Mouse (Mus musculus) stomach, embryonic 14.5 days (tissue): ENCODE measurements around the gene Map1b. TPM values are rescaled to one million over a fixed set of nuclear protein-coding genes. Genes with fewer than 3 reads are reported as not detected.

Experiments used
- ATAC-seq: fragments of 200-750 bp; cut with Nextera tagmentation; 2 replicates; pipeline ENCODE4 v1.8.0; 2017; ENCODE audit warnings: low read depth, moderate TSS enrichment; ENCODE audit not compliant: insufficient number of reproducible peaks, insufficient read depth, low FRiP score
- H3K27ac ChIP-seq: fragments of 300-500 bp; sonication (generic); 2 replicates; pipeline ENCODE4 v1.5.1; 2014; ENCODE audit warnings: mild to moderate bottlenecking, low read length, moderate library complexity, mixed read lengths
- H3K27me3 ChIP-seq: fragments of 300-500 bp; sonication (generic); 2 replicates; pipeline ENCODE4 v1.6.1; 2014; ENCODE audit warnings: low read length, control low read depth, mixed read lengths; ENCODE audit not compliant: control insufficient read depth, insufficient read depth
- H3K36me3 ChIP-seq: fragments of 300-500 bp; sonication (generic); 2 replicates; pipeline ENCODE4 v1.6.1; 2014; ENCODE audit warnings: mild to moderate bottlenecking, control low read depth, low read length, moderate library complexity, mixed read lengths; ENCODE audit not compliant: control insufficient read depth, insufficient read depth
- H3K4me1 ChIP-seq: fragments of 300-500 bp; sonication (generic); 2 replicates; pipeline ENCODE4 v1.6.1; 2014; ENCODE audit warnings: low read length, control low read depth, mixed read lengths; ENCODE audit not compliant: control insufficient read depth, insufficient read depth
- H3K4me2 ChIP-seq: fragments of 300-500 bp; sonication (generic); replicated peaks from 2 replicates; pipeline ENCODE4 v1.6.1; 2014; ENCODE audit warnings: low read depth, low read length, control low read depth
- H3K4me3 ChIP-seq: fragments of 300-500 bp; sonication (generic); 2 replicates; pipeline ENCODE4 v1.5.1; 2014; ENCODE audit warnings: low read depth, low read length, control low read depth
- H3K9ac ChIP-seq: fragments of 300-500 bp; sonication (generic); replicated peaks from 2 replicates; pipeline ENCODE4 v1.6.1; 2014; ENCODE audit warnings: low read depth, mild to moderate bottlenecking, control low read depth, low read length, moderate library complexity, mixed read lengths
- H3K9me3 ChIP-seq: fragments of 300-500 bp; sonication (generic); 2 replicates; pipeline ENCODE4 v1.6.1; 2016; ENCODE audit warnings: low read depth, low read length, control low read depth; ENCODE audit not compliant: control insufficient read depth
- WGBS: fragments of 180-500 bp; shearing (Covaris S2); extraction: QIAGEN DNeasy Blood & Tissue Kit; methylation state at CpG from one replicate; pipeline ENCODE4 v1.1.7; 2014; 5-methylcytosine and 5-hydroxymethylcytosine counted together
- polyA plus RNA-seq: library from polyadenylated mRNA; unstranded; fragments of >200 nt; fragmentation: Nextera tagmentation; extraction: Ambion mirVana; gene quantifications from 2 replicates; pipeline ENCODE4 v1.2.1, GENCODE M21; 2014

Gene Map1b
- polyA plus RNA-seq, 1 experiment from 2014 or later = 244 TPM

- no peak for ATAC-seq
- H3K36me3 ChIP-seq = no peaks in the 10 kb centered on the region
- no peak overlapping the region for H3K9ac ChIP-seq
- H3K27me3 ChIP-seq = no peaks in the 10 kb centered on the region
- no peak overlapping the region for H3K27ac ChIP-seq
- H3K4me3 ChIP-seq = no peak overlapping the region
- WGBS = 63% methylated on average over 11 of the region's 11 CpGs
- no peak overlapping the region for H3K4me2 ChIP-seq
- no peaks in the 10 kb centered on the region for H3K4me1 ChIP-seq
- H3K9me3 ChIP-seq = no peaks in the 10 kb centered on the region
Observed at GRCm38 (mm10) chr13:99447403-99448199, 68.7 kb downstream of the Map1b start.

- ATAC-seq = no peak
- Histone ChIP-seq H3K36me3 (no peaks in the 10 kb centered on the region), H3K27ac (no peak overlapping the region), H3K4me3 (no peak overlapping the region), H3K9me3 (no peaks in the 10 kb centered on the region), H3K9ac (no peak overlapping the region), H3K4me1 (0 out of 2 replicates have a peak, but pooled peaks cover 2% of the 10 kb centered on the region), H3K4me2 (no peak overlapping the region), H3K27me3 (no peaks in the 10 kb centered on the region)
- 79% methylated on average over 7 of the region's 7 CpGs for WGBS
Observed at GRCm38 (mm10) chr13:99447002-99447401, 69.3 kb downstream of the Map1b start.

GRCm38 (mm10) chr13:99444880-99445279 is 71.5 kb downstream of the Map1b start:
- H3K36me3 ChIP-seq = no peaks in the 10 kb centered on the region; the same call in 1 of the 2 replicates
- H3K27me3 ChIP-seq = no peaks in the 10 kb centered on the region
- 1% methylated on average over 6 of the region's 6 CpGs for WGBS
- no peak overlapping the region for H3K4me2 ChIP-seq
- no peak overlapping the region for H3K27ac ChIP-seq
- H3K4me3 ChIP-seq = no peak overlapping the region
- ATAC-seq = no peak
- 0 out of 2 replicates have a peak, but pooled peaks cover 4% of the 10 kb centered on the region for H3K4me1 ChIP-seq
- no peak overlapping the region for H3K9ac ChIP-seq
- H3K9me3 ChIP-seq = no peaks in the 10 kb centered on the region

GRCm38 (mm10) chr13:99444431-99444871 is 71.9 kb downstream of the Map1b start:
- Histone ChIP-seq H3K27me3 (no peaks in the 10 kb centered on the region), H3K4me1 (0 out of 2 replicates have a peak, but pooled peaks cover 4% of the 10 kb centered on the region), H3K4me2 (no peak overlapping the region), H3K27ac (no peak overlapping the region), H3K36me3 (no peaks in the 10 kb centered on the region; the same call in 1 of the 2 replicates), H3K4me3 (no peak overlapping the region), H3K9ac (no peak overlapping the region), H3K9me3 (no peaks in the 10 kb centered on the region)
- WGBS = 27% methylated on average over 10 of the region's 10 CpGs
- ATAC-seq = no peak

DNA sequence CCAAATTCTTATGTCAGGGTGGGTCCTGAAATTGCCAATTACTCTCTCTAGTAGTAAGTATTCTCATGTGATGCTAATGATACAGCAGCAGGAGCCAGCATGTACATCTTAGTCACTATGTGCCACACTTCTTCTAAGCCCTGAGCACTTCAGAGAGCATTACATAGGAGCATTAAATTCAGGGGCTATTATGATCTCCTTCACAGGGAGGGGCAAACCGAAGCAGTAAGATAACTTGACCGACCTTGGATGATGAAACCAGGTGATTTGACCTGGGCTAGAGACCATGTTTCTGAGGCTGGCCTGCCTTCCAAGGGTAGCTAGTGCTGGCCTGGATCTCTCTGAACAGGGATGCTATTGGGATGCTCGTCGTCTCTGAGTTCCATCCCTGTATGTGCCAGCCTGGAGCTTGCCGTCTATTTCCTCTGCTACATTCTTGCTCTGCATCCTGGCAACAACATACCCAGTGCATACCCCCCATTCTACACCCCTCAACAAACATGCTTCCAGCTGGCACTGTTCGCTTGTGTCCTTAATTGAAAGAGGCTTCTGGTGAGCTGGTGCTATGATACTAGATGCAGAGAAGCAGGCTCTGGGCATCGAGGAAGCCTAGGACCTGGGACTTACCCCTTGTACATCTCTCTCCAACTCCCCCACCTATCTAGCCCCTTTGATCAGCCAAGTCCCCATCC is 72.7 kb downstream of the Map1b start:
- WGBS = 83% methylated on average over 7 of the region's 7 CpGs
- Histone ChIP-seq H3K9ac (no peak overlapping the region), H3K36me3 (no peaks in the 10 kb centered on the region; the same call in 1 of the 2 replicates), H3K27me3 (no peaks in the 10 kb centered on the region), H3K27ac (no peak overlapping the region), H3K9me3 (no peaks in the 10 kb centered on the region), H3K4me2 (no peak overlapping the region), H3K4me3 (no peak overlapping the region), H3K4me1 (0 out of 2 replicates have a peak, but pooled peaks cover 4% of the 10 kb centered on the region)
- no peak for ATAC-seq

GRCm38 (mm10) chr13:99442434-99443249 is 73.7 kb downstream of the Map1b start:
- WGBS = 84% methylated on average over 12 of the region's 12 CpGs
- H3K36me3 ChIP-seq = no peaks in the 10 kb centered on the region; the same call in 1 of the 2 replicates
- ATAC-seq = no peak
- no peak overlapping the region for H3K9ac ChIP-seq
- H3K4me1 ChIP-seq = 0 out of 2 replicates have a peak, but pooled peaks cover 4% of the 10 kb centered on the region
- H3K4me3 ChIP-seq = no peak overlapping the region
- no peak overlapping the region for H3K4me2 ChIP-seq
- no peaks in the 10 kb centered on the region for H3K9me3 ChIP-seq
- H3K27me3 ChIP-seq = no peaks in the 10 kb centered on the region
- H3K27ac ChIP-seq = no peak overlapping the region

DNA sequence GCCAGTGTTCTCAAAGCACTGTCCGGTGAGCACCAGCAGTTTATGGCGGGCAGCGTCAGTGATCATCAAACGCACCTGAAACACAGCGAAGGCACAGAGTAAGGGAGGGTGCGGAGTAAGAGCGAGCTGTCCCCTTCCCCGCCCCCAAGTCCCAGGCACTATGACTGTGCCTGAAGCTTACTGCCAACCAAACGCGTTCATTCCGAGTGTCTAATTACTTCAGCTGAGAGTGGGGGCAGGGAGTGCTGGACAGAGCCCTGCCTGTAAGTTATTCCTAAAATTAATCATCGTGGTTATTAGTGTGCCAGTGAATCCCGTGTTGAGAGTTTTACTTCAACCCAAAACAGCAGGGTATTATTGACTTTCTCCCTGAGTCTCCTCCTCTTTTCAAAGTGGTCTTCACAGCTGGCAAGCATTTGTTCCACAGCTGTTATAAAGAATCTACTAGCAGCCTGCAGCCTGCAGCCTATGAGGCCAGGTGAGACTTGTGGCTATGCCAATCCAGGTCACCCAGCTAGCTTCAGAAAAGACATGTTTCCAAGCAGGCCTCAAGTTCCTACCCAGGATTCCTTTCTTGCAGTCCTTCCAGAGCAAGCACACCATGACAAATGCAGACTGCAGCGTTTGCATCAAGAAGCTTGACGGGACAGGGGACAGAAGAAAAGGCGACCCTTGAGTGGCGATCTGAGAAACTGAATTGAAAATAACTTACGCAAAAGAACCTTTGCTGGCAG is 74.5 kb downstream of the Map1b start:
- no peak overlapping the region for H3K27ac ChIP-seq
- 0 out of 2 replicates have a peak, but pooled peaks cover 4% of the 10 kb centered on the region for H3K4me1 ChIP-seq
- H3K4me2 ChIP-seq = no peak overlapping the region
- no peaks in the 10 kb centered on the region for H3K27me3 ChIP-seq
- no peak overlapping the region for H3K4me3 ChIP-seq
- no peak for ATAC-seq
- H3K9me3 ChIP-seq = no peaks in the 10 kb centered on the region
- WGBS = 61% methylated on average over 18 of the region's 18 CpGs
- no peaks in the 10 kb centered on the region; the same call in 1 of the 2 replicates for H3K36me3 ChIP-seq
- H3K9ac ChIP-seq = no peak overlapping the region
